Mouse (Mus musculus) heart, adult 2 months (tissue): ENCODE results near the gene Otud3.

Experiments
- CTCF ChIP-seq: fragments of 200-600 bp; IDR thresholded peaks from 2 replicates; pipeline ENCODE4 v1.8.1; 2022; ENCODE audit warnings: antibody characterized with exemption, mild to moderate bottlenecking, moderate library complexity
- EP300 ChIP-seq: fragments of 200-500 bp; IDR thresholded peaks from 2 replicates; pipeline ENCODE4 v1.6.1; 2011; ENCODE audit warnings: low read depth, low read length, control low read depth; ENCODE audit not compliant: insufficient read depth
- POLR2A ChIP-seq: fragments of 200-500 bp; IDR thresholded peaks from 2 replicates; pipeline ENCODE4 v1.6.1; 2011; ENCODE audit warnings: mild to moderate bottlenecking, low read depth, low read length, control low read depth; ENCODE audit not compliant: insufficient read depth

- TF ChIP-seq POLR2A (no peak), CTCF (no peak), EP300 (no peak)
Observed at GRCm38 (mm10) chr4:138905624-138906337, 8.0 kb downstream of the Otud3 start.
